Mouse (Mus musculus) lung, embryonic 14.5 days (tissue): ENCODE data around the gene Psap. TPM values are rescaled to one million over a fixed set of nuclear protein-coding genes. Genes with fewer than 3 reads are reported as not detected.
"Not testable (repeated sequence)": the region's sequence is repeated elsewhere in the genome, so short reads cannot be mapped to it uniquely, and the experiment has no call there.

Experiments used
- ATAC-seq: fragments of 200-750 bp; cut with Nextera tagmentation; 2 replicates; pipeline ENCODE4 v1.8.0; 2017; ENCODE audit warnings: mild to moderate bottlenecking, moderate TSS enrichment, moderate library complexity; ENCODE audit not compliant: insufficient read depth
- DNase-seq: peaks from one replicate; pipeline ENCODE4 v3.0.0-alpha.2; 2015
- H3K27ac ChIP-seq: fragments of 300-500 bp; sonication (generic); 2 replicates; pipeline ENCODE4 v1.5.1; 2014; ENCODE audit warnings: low read depth, mild to moderate bottlenecking, moderate library complexity
- H3K27me3 ChIP-seq: fragments of 300-500 bp; sonication (generic); 2 replicates; pipeline ENCODE4 v1.6.1; 2014; ENCODE audit warnings: low read length, control low read depth; ENCODE audit not compliant: insufficient read depth
- H3K36me3 ChIP-seq: fragments of 300-500 bp; sonication (generic); 2 replicates; pipeline ENCODE4 v1.6.1; 2014; ENCODE audit warnings: control low read depth; ENCODE audit not compliant: insufficient read depth
- H3K4me1 ChIP-seq: fragments of 300-500 bp; sonication (generic); 2 replicates; pipeline ENCODE4 v1.6.1; 2014; ENCODE audit warnings: antibody characterized with exemption, control low read depth; ENCODE audit not compliant: insufficient read depth
- H3K4me2 ChIP-seq: fragments of 300-500 bp; sonication (generic); 2 replicates; pipeline ENCODE4 v1.6.1; 2014; ENCODE audit warnings: mild to moderate bottlenecking
- H3K4me3 ChIP-seq: fragments of 300-500 bp; sonication (generic); 2 replicates; pipeline ENCODE4 v1.5.1; 2014; ENCODE audit warnings: low read depth, low read length
- H3K9ac ChIP-seq: fragments of 300-500 bp; sonication (generic); 2 replicates; pipeline ENCODE4 v1.6.1; 2014
- H3K9me3 ChIP-seq: fragments of 300-500 bp; sonication (generic); 2 replicates; pipeline ENCODE4 v1.6.1; 2016; ENCODE audit warnings: low read depth, low read length, control low read depth
- CTCF ChIP-seq: IDR thresholded peaks from 2 replicates; pipeline ENCODE4 v1.5.1; 2016; ENCODE audit warnings: antibody characterized with exemption, low read depth
- WGBS: fragments of 180-500 bp; shearing (Covaris S2); extraction: QIAGEN DNeasy Blood & Tissue Kit; methylation state at CpG from one replicate; pipeline ENCODE4 v1.1.7; 2014; 5-methylcytosine and 5-hydroxymethylcytosine counted together
- polyA plus RNA-seq: library from polyadenylated mRNA; unstranded; fragments of >200 nt; fragmentation: Nextera tagmentation; extraction: Ambion mirVana; gene quantifications from 2 replicates; pipeline ENCODE4 v1.2.1, GENCODE M21; 2014

Psap gene
- polyA plus RNA-seq: 73.5 and 74.0 TPM in 2 replicates

DNA sequence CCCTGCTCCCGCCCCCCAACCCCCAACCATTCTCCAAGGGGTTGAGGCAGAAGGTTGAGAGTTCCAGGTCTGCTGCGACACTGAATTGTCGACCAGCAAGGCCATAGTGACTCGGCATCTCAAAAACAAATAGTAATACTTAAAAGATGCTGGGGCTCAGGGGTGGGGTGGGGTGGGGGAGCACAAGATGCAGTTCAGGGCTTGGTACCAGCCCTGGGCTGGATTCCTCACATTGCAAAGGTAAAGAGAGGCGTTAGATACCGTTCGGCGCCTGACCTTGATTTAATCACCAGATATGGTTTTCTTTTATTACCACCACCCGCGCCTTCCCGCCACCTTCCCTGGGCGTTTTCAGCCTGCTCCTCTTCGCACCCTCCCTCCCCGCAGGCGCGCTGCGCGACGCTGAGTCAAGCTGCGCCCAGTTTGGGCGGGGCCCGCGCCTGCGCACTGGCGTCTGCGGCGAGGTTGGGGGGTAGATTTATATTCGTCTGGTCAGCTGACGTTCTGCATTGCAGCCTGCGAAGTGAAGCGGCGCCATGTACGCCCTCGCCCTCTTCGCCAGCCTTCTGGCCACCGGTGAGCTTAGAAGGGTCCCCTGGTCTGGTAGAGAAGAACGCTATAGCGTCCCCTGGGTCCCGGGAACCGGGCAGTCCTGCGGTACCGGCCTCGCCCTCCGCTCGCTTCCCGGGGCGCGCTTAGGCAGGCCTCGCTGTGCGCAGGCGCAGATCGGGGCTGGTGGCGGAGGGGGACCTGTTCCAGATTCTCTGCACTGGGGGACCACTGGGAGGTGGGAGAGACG is at the start of gene Psap:
Gene Psap (plus strand): TSS at position 421 of the 799 bp plus-strand sequence.
- H3K4me2 ChIP-seq: peak within 1 kb of the TSS; percentile 98
- WGBS: 2% methylated on average over 53 of the region's 54 CpGs
- peak within 1 kb of the TSS; percentile 79 for H3K9ac ChIP-seq
- H3K4me3 ChIP-seq: peak within 1 kb of the TSS; percentile 79
- peaks cover 7% of the 10 kb centered on the region for H3K4me1 ChIP-seq
- peak within 1 kb of the TSS; percentile 75 for H3K27ac ChIP-seq
- H3K36me3 ChIP-seq: no peaks in the 10 kb centered on the region
- H3K27me3 ChIP-seq: no peaks in the 10 kb centered on the region
- DNase-seq (peak; percentile 96), ATAC-seq (peak; percentile 90)
- peak; percentile 25; the same call in 1 of the 2 replicates for TF ChIP-seq CTCF
- H3K9me3 ChIP-seq: no peaks in the 10 kb centered on the region

DNA sequence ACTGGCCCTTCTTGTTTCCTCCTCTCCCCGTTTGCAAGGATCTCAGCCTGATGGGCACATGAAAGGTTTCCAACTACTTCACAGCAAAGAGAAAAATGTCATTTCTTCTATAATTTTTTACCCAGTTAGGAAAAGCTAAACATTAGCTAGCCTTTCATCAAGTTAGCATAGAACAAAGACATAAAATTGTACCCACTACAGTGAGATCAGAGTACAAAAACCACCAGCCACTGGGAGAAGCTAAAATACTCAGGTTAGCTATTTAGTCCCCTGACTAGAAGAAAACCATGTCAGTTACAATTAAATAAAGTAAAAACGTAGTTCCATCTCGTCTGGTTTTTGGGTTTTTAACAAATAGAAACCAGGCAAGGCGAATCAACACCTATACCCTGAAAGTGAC is 49.8 kb upstream of the Psap start:
- Histone ChIP-seq H3K4me1 (no peaks in the 10 kb centered on the region), H3K9ac (no peak overlapping the region), H3K36me3 (no peaks in the 10 kb centered on the region), H3K27me3 (no peaks in the 10 kb centered on the region), H3K9me3 (no peaks in the 10 kb centered on the region), H3K27ac (no peak overlapping the region), H3K4me2 (no peak overlapping the region), H3K4me3 (no peak overlapping the region)
- DNase-seq (no peak), ATAC-seq (no peak)
- no peak for TF ChIP-seq CTCF
- WGBS: 56% methylated on average over 4 of the region's 4 CpGs

DNA sequence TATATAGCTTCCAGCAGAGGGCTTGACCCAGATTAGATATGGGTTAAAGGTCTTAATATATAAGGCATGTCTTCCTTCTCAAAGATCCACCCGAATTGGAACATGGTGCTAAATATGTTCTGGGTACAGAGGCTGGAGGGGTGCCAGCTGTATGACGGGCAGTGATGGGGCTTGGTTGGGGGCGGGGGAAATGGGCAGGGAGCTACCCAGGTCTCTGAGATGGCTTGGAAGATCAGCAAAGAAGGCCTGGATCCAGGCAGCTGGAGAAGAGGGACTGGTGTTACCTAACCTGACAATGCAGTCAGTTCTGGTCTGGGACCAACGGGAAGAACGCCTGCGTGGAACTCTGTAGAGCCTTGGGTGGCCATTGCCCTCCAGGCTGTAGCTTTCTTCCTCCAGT is 48.3 kb upstream of the Psap start:
- Histone ChIP-seq H3K36me3 (no peaks in the 10 kb centered on the region), H3K9me3 (no peaks in the 10 kb centered on the region), H3K4me2 (no peak overlapping the region), H3K4me1 (no peaks in the 10 kb centered on the region), H3K27me3 (no peaks in the 10 kb centered on the region), H3K27ac (no peak overlapping the region), H3K9ac (no peak overlapping the region), H3K4me3 (no peak overlapping the region)
- no peak for TF ChIP-seq CTCF
- ATAC-seq: no peak
- 83% methylated on average over 6 of the region's 6 CpGs for WGBS
- no peak for DNase-seq

DNA sequence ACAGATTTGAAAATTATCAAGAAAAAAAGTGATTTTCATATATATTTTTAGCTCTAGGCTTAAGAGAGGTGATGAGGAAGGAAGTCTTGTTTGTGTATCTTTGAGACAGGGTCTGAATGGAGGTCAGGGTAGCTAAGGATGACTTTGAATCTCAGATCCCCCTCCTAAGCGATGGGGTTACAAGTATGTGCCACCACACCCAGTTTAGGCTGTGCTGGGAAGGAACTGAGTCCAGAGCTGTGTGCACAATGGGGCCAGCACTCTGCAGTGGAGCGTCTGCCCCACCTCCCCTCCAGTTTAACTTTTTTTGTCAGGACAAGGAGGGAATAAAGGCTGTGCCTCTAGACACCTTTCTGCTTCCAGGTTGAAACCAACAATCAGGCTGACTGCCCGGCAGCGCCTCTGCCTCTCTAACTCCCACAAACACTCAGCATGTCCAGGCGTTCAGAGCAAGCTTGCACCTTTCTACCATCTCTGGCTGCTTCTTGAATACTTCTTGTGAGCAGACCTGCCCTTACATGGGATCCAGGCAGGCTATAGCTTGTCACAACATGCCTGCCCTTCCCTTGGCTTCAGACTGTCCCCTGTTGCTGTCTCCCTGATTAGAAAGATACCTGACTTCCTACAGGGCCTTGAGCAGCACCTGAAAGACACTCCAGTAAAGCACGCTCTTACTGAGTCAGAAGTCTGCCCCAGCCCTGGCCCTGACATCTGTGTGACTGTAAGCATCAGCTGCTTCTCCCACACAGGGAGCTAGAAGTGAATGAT is 46.9 kb upstream of the Psap start:
- Histone ChIP-seq H3K4me3 (no peak overlapping the region), H3K9me3 (no peaks in the 10 kb centered on the region), H3K27ac (no peak overlapping the region), H3K4me1 (no peaks in the 10 kb centered on the region), H3K9ac (no peak overlapping the region), H3K36me3 (no peaks in the 10 kb centered on the region), H3K27me3 (no peaks in the 10 kb centered on the region), H3K4me2 (no peak overlapping the region)
- TF ChIP-seq CTCF: no peak
- ATAC-seq: no peak
- DNase-seq: no peak
- 54% methylated on average over 6 of the region's 6 CpGs for WGBS

DNA sequence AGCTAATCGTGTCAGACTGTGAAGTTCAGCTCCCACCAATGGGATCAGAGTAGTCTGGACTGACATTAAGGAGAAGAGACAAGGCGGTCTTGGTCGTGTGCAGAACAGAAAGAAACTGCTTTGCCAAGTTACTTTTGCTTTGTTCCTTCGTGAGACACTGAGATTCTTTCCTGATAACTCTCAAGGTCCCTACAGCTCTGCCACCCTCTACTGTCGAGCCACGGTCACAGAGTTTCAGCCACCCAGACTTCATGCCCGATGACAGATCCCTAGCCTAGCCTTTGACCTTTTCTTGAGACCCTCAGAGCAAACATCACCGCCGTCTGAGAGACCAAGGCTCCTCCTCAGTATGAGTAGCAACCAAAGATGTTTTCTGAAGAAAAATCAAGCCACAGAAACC is 43.4 kb upstream of the Psap start:
- H3K4me2 ChIP-seq: no peak overlapping the region
- DNase-seq (no peak), ATAC-seq (no peak)
- H3K36me3 ChIP-seq: no peaks in the 10 kb centered on the region
- 64% methylated on average over 9 of the region's 9 CpGs for WGBS
- no peaks in the 10 kb centered on the region for H3K9me3 ChIP-seq
- no peak for TF ChIP-seq CTCF
- no peak overlapping the region for H3K27ac ChIP-seq
- no peaks in the 10 kb centered on the region for H3K27me3 ChIP-seq
- no peak overlapping the region for H3K9ac ChIP-seq
- H3K4me1 ChIP-seq: no peaks in the 10 kb centered on the region
- no peak overlapping the region for H3K4me3 ChIP-seq

DNA sequence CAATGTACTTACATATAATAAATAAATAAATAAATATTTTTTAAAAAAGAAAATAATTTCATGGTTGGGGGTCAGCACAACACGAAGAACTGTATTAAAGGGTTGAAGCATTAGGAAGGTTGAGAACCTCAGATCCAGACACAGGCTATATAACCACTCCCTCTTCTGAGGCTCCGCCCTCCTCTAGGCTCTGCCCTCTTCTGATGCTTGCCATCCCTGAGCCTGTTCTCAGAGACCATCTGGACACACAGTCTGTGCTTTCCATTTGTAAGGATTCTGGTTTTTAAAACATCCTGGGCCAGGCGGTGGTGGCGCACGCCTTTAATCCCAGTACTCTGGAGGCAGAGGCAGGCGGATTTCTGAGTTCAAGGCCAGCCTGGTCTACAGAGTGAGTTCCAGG is 41.6 kb upstream of the Psap start:
- not testable (repeated sequence) for H3K36me3 ChIP-seq, H3K9ac ChIP-seq, ATAC-seq, H3K4me3 ChIP-seq, H3K4me1 ChIP-seq, H3K9me3 ChIP-seq, DNase-seq, H3K27ac ChIP-seq, H3K27me3 ChIP-seq, H3K4me2 ChIP-seq
- 92% methylated on average over 6 of the region's 6 CpGs for WGBS

DNA sequence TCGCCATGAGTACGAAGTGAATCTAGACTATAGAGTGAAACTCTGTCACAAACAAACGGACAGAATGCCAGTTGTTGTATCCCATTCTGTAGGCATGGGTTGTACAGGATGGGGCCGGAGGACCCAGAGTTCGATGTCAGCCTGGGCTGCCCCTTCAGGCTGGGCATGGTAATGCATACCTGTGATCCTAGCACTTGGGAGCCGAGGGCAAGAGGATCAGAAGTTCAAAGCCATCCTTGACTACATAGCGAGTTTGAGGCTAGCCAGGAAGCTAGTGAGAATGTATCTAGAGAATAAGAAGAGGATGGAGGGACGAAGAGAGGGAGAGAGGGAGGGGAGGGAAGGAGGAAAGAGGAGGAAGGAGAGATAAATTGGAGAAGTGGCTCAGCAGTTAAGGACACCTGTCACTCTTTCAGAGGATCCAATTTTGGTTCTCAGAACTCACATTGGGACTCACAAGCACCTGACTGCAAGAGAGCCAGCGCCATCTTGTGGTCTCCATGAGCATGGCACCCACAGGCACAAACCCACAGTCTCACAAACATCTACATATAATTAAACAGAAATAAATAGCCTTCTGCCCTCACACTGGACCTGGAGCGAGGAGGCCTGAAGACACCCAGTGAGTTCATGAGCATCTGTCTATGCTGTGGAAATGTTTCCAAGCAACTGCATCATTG is 39.8 kb upstream of the Psap start:
- ATAC-seq (no peak), DNase-seq (peak; percentile 80)
- no peaks in the 10 kb centered on the region for H3K36me3 ChIP-seq
- H3K4me3 ChIP-seq: no peak overlapping the region
- H3K27ac ChIP-seq: no peak overlapping the region
- H3K9ac ChIP-seq: no peak overlapping the region
- peak; percentile 87 for TF ChIP-seq CTCF
- no peak overlapping the region for H3K4me2 ChIP-seq
- WGBS: 62% methylated on average over 10 of the region's 10 CpGs
- no peaks in the 10 kb centered on the region for H3K27me3 ChIP-seq
- no peaks in the 10 kb centered on the region for H3K9me3 ChIP-seq
- H3K4me1 ChIP-seq: no peaks in the 10 kb centered on the region
